Mouse (Mus musculus) megakaryocyte progenitor cell, adult 5-6 weeks (primary cell): ENCODE measurements at regions not wholly inside any gene's neighbourhood (a gene's known extent, or its start where the extent isn't known, plus 50 kb on each side); places are given as distances from the start of the nearest gene placed in this dataset.
"Not testable (repeated sequence)": the region's sequence is repeated elsewhere in the genome, so short reads cannot be mapped to it uniquely, and the experiment has no call there.

Experiments used
- ATAC-seq: replicated peaks from 2 replicates; pipeline ENCODE4 v1.8.0; 2016; ENCODE audit warnings: mild to moderate bottlenecking, moderate TSS enrichment, inconsistent platforms; ENCODE audit not compliant: poor library complexity

DNA sequence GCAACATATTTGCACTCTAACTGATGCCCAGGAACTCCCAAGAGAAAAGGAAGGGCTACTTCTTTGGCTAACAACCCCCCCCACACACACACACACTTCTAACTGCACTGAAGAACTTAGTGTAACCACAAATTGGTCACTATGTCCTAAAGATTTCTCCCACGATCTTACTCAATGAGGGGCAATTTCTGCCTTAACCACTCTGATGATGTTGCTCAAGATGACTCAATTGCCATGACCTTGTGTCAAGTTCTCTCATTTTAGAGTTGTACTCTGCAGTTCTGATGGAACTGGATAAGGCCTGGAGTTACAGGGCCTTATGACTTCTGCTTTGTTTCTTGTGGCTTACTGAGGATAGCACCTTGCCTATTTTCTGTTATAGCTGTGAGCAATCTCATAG lies 81.7 kb downstream of the Sem1 start:
- peak; percentile 95 for ATAC-seq

DNA sequence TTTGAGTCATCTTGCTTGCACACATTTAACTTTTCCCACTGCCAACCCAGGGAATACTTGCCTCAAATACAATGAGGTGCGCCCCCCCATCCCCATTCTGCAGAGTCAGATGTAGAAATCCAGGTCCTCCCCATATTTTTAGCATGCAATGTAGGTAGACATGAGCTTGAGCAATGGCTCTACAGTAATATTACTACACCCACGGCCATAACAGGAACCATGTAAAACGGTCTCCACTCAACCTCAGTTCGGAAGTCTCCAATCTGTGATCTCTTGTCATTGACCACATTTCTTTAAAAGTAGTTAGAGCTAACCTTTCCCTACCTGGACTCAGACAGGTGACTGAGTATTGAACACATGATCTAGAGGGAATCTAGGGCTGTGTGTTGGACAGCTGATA lies 82.1 kb downstream of the Sem1 start:
- ATAC-seq, result peak; percentile 91

DNA sequence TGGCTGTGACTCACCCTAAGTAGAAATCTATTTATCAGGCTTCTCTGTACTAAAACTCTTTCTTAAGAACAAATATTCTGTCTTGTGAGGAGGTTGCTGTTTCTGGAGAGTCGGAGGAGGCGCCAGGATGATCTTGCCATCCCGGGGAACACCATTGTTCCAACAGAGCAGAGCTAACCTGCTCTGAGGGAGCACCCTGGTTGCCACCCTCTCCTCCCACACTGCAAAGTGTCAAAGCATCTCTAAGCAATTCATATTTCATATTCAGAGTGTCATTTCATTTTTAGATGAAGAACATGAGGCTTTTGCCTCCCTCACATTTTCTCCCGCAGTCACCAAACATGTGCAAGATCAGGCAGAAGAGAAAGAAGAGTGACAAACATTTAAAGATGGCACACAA lies 90.3 kb downstream of the Sem1 start:
- ATAC-seq, result no peak

DNA sequence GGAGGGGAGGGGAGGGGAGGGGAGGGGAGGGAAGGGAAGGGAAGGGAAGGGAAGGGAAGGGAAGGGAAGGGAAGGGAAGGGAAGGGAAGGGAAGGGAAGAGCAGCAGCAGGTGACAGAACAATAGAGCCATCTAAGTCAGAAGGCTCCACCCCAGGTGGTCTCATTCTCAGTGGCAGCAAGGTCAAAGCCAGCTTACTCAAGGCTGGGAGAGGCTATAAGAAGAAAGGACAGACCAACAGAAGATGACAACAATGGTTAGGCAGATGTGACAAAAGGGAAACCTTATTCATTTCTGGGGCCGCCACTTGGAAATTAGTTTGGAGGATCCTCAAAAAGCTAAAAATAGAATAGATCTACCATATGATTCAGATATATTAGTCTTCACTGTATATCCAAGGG lies 96.9 kb downstream of the Sem1 start:
- ATAC-seq, result not testable (repeated sequence)

DNA sequence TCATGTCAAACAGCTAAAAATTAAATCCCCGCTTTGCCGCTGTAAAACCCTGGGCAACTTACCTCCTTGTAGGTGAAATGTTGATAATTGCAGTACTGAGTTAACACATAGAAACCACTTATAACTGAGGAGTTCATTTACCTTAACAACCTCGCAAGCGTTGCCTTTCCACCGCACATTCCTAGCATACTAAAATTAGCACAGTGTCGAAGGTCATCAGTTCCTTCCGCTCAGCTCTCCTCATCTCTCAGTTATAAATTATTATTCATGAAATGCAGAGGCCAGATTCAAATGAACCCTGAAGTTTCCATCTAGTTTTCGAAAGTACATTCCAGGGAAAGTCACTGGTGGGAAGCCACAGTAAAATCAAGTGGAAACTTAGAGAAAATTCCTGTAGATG lies 108.1 kb downstream of the Sem1 start:
- ATAC-seq, result no peak

DNA sequence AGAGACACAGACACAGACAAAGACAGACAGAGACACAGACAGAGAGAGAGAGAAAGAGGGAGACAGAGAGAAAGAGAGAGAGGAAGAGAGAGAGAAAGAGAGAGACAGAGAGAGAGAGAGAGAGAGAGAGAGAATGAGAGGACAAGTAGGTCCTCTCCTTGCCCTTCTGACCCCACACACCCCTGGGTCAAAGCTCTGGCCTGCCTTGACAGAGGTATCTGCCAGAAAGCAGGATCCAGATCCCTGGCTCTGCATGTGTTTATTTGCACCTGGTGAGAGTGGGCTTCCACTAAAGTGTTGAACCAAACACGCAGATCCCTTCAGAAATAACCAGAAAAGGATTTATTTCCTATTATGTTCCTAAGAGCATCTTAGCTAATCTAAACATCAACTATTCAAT lies 110.9 kb downstream of the Sem1 start:
- no peak for ATAC-seq

DNA sequence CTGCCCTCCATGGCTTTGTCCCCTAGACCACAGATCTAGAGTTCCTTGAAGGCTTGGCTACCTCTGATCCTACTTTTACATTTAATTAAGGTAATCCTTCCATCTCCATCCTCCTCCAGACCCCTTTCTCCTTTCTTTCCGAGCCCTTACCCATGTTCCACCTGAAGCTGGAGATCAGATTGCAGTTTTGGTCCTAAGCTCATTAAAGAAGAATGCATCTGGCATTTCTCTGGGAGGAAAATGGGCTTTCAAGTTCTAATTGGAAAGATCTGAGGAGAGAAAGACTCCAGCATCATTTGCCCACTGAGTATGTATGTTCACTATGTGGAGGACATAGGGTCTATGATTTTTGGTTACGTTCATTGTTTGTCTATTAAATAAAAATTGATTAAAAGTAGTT lies 112.2 kb downstream of the Sem1 start:
- no peak for ATAC-seq

DNA sequence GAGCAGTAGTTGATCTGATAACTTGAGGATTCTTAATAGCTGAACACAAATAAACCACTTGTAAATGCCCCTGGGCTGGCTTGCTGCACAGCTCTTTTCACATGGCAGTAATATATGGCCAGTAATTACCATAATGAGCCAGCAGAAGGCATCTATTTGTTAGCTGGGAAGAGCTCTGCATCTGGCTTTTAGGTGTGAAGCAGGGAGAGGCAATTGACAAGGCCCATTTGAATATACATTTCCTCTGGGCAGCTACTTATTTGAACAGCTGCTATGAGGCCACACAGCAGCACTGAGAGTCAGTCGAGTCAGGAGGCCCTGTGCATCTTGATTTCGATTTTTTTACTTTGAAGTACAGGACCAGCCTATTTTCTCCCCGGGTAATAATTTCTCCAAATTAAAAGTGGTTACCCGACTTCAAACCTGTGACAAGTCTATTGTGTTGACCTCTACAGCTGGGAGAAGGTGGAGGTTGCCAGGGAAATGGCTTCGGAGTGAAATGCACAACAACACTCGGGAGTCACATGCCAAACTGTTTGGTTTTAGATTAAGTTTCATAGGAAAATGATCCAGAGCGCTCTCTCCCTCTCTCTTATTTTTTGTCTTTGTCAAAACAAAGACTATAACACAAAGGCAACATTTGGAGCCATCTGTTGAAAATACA lies 114.5 kb downstream of the Sem1 start:
- ATAC-seq, result no peak

DNA sequence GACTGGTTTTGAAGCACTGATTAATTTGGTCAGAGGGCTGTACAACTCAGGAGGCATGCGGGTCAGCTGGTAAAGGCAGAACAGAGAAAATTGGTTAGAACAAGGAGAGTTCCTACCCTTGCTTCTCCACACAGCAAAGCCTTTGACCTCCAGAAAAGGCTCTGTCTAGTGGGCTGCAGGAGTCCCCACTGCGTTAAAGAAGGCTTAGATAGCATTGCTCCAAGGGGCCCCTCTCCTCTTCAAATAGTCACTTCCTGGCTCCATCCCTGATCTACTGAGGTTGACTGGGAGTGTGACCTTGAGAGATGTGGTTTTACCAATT lies 118.6 kb downstream of the Sem1 start:
- ATAC-seq, result no peak

DNA sequence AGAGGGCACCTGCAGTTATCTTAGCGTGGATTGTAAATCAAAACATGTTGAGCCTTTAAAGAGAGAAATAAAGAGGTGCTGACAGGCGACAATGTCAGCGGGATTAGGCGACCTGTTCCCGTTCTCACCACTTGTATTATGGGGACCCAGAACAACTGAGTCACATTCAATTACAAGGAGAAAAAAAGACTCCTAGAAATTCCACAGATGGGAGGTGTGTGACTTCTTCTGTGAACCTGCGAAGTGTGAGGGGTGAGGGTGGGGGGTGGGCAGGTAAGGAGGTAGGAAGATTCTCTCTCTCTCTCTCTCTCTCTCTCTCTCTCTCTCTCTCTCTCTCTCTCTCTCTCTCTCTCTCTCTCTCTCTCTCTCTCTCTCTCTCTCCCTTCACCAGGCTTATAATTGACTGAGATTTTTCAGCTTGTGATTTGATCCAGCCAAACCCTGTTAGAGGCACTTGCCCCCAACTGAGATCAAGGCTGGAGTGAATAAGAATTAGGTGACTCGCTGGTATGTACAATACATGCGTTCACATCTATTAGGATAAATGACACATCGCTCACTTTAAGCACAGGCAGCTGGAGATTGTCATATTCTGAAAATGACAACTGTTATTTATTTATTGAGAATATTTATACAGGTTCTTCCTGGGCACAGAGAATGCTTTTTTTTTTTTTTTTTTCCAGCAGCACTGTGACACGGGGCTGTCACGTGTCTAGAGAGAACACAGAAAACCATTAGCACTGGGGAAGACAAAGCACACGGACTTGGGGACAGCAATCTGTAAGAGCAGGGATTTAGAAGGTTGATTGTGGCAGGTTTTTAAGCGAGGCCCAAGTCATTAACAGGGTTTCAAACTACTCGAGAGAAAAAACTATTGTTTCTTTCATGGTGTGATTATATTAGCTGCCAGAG lies 119.2 kb downstream of the Sem1 start:
- ATAC-seq, result no peak

DNA sequence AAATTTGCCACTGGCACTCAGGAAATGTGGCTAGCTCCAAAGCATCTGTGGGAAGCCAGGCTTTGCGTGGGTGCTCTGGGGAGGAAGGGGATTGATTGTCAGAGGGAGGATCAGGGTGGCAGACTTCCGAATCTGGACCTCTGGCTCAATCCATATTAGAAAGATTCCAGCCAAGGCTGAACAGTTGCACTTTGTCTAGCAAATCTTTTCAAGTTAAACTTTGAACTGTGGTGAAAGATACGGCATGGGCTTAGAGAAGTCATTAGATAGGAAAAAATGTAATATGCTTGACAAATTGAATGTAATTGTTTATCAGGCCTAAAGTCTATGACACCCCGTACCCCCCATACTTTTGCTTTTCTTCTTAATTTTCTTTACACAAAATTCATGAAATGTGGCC lies 120.7 kb downstream of the Sem1 start:
- ATAC-seq, result no peak

DNA sequence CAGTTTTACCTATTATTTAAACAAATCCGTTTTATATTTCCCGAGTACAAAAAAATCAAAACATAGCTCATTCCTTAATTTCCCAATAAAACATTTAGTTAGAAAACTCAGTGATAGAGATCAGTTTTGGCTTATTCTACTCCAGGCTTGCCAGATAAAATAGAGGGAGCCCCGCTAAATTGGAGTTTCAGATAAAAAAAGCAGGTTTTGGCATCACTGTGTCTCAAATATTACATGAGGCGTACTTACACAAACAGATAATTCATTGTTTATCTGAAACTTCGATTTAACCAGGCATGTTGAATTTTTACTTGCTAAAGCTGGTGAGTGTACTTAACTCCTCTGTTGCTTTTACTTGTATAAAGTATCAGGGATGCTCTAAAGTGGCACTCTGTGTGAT lies 121.5 kb downstream of the Sem1 start:
- no peak for ATAC-seq

DNA sequence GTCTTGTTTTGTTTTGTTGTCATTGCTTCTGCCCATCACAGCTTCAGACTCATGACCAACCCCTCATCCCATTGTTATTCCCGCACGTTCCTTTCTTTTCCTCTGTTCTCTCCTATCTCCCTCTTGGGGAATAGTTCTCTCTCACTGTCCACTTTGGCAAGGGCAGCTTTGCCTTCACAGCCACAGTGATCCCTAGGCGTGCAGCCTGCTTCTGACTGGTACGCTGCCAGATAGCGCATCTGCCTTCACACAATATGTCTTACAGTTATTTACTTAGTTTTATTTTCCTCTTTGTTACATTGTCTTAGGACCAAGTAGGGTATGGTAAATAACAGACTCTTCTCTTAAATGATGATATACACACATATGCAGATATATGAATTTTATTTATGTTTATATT lies 122.9 kb downstream of the Sem1 start:
- ATAC-seq, result no peak

DNA sequence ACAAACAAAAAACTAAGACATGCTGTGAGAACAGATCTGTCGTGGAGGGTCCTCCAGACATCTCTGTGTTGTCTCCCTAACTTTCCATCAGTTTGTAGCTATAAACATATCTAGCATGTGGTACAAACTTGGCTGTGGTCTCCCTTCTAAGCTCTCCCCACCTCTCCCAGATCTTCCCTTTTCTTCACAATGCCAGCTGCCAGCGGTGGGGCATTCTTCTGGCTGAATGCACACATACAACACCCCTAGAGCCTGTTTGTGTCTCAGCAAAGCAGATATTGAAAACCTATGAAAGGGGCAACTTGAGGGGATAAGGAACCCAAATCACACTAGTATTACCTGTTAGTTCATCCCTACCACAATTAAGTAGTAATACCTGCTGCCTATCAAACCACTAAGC lies 124.1 kb downstream of the Sem1 start:
- ATAC-seq, result no peak

DNA sequence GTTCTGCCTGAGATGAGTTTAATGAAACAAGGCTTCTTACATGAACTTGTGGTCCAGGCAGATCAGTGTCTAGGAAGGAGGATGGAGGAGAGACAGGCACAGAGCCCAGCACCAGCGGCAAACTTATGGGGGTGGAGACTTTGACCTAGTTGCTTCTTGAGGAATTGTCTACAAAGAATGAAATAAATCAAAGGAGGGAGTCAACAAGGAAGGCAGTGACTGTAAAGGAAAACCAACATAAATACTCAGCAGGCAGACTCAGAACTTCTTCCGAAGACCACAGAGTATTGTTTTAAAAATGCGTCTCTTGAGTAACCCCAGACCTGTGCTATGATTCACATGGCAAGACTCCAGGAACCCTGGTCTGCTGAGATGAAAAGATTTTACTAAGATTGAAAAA lies 143.6 kb downstream of the Sem1 start:
- ATAC-seq, result no peak

DNA sequence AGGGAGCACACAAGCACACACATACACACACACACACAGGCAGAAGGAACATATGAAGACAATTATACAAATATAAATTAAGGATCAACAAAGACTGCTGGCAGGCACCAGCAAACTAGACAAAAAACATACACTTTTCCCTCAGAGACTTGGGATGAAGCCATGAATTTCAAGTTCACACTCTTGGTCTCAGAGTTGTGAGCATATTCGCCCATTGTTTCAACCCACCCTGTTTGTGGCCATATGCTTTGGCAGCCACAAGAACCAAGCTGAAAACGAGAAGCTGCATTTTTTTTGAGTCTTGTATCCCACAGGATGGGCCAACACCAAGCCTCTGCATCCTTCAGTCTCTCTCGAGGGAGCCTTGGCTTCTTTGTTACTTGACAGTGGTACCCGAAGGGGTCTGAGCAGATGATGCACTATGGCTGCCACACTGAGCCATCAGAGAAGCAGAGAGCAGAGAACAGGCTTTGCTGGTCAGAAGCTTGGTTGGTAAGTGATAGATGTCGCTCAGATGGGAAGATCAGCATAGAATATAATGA lies 144.1 kb downstream of the Sem1 start:
- no peak for ATAC-seq

DNA sequence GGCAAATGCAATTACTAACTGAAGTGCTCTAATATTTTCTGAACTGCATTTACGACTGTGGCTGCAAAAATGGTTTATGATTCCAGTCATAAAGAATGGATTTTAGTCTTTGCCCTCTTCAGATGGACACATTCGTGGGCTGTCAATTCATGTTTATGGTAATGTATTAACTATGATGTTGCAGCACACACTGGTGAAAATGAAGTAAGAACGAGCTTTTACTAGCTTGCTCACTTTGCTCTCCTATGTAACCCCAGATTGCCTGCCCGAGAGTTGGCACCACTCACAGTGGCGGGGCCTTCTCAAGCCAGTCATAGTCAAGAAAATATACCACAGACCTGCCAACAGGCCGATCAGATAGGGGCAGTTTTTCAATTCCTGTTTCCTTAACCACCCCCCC lies 145.3 kb downstream of the Sem1 start:
- no peak for ATAC-seq

DNA sequence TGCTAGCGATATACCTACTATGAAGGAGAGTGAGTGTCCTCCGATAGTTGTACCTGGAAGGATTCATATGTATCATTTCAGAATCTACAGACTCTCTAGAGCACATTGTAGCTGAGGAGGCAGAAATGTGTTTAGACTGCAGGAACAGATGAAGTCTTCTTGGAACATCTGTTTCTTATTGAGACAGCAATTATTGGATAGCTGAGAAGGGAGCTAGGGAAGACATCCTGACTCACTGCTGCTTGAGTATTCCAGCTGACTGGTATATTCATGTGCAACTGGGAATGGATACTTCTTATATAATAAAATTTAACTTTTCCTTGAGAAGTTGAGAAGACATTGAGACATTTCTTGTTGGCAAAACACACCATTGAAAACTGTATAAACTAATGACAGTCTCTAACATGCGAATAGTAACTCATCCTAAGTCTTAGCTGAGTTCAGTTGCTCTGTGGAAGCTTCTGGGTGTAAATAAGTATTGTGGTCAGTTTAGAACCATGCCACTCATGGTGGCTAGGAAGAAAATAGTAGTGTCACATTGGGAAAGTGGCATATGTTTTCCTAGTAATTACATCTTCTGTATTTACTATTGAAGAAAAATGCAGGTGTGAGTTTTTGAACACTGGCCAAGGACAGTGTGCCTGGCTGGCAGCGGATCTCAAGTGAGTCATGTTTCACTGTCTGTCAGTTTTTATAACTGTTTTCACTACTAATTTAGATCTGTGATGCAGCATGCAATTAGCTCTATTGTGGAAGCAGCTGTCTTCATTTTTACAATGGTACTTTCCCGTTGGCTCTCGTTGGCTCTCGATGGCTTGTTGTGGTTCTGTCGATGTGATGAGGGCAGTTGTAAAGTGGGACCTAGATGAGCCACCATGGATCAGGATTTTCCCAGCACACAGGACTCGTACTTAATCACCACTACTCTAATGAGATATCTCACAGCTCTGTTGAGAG lies 163.5 kb downstream of the Sem1 start:
- ATAC-seq, result no peak

DNA sequence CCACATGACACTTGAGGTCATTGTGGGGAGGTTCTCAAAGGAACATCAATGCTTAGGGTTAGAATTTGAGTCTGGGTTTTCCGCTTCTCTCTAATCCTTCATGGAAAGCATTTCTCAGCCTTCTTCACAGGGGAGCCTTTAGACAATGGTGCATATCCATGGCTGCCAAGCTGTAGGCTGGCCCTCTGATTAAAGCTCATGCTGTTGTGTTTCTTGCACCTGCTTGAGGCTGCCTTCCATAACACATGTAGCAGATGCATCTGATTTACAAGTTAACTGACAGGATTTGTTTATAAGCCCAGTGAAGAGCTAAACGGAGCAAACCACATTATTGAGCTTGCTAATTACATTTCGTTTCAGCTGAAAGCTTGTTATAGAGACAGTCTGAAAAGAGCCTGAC lies 180.5 kb downstream of the Sem1 start:
- no peak for ATAC-seq

DNA sequence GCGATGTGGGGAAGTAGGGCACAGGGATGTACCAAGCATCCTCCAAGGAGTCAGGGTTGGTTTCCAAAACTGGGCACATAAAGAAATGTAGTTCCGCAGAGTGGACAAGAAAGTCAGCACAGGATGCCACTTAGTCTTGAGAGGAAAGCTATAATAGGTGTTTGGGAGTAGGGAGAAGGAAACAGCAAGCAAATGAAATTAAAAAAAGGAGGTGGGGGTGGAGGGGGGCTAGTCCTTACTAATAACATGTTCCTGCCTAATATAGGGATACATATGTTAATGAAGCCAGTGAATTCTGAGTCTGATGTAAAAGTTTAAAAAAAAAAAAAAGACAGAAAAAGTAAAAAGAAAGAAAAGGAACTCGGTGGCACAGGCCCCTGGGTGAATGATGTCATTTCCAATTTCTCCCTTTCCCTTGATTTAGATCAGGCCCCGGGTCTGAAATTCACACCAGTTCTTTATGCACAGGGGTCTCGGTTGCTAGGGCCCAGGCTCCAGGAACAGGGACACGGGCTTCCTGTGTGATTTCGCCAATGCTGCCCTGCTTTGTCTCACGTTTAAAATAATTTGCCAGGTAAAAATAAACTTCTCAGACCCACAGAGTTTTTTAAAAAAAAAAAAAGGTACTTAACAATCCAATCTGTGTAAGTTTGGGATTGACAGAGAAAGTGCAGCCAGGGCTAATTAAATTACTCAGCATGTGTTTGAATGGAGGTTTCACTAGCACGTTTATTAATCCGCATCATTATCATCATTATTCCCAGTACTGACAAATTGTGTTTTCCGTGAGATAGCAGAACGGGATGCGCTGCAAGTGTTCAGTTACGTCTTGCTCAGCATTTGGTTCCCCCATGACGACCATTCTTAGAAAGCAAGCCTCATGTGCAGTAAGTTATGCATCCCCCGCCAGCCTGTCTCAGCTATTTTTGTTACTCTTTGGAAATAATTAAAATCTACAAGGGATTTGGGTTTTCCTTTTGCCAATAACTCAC lies 172.8 kb upstream of the Slc25a13 start:
- no peak for ATAC-seq
